Mouse (Mus musculus): ENCODE measurements around the gene Galnt11.

DNA sequence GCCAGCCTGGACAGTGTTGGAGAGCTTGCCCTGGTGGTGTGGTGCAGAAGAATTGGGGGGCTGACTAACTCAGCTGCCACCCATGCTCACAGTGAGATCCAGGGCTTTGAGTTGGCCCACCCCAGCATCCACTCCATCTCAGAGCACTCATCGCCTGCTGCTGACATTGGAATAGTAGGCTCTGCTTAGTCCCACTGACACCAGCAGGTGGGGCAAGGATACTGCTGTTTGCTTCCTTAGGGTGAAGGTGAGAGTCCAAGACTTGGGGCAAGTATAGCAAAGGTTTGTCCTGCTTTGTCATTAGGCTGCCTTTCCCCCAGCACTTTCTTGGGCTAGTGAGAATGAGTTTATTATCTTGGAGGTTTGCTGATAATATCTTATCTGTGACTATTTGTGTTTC, 32.9 kb upstream of the Galnt11 start:
- TF ChIP-seq CTCF (IDR thresholded peaks at IDR 0.05; ENCODE audit: low read depth) (peak; percentile 73), EP300 (IDR thresholded peaks at IDR 0.05; ENCODE audit: low read depth) (no peak)

Measured in liver, postnatal 0 days (tissue).